Mouse (Mus musculus): ENCODE data around the gene Lmo7.

DNA sequence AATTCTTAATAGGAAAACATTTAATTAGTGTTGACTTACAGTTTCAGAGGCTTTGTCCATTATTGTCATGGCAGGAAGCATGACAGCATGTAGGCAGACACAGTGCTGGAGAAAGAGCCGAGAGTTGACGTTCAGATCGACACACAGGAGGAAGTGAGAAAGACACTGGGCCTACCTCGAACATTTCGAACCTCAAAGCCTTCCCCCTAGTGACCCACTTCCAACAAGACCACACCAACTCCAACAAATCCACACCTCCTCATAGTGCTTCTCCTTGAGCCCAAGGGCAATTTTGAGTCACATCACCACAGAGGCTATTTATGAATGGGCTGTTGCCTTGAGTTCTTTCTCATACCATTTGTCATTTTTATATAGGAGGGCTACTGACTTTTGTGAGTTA, 22.7 kb upstream of the Lmo7 start:
- no peak for TF ChIP-seq ZC3H11A (IDR thresholded peaks at IDR 0.05; ENCODE audit: borderline replicate concordance, low read depth, low read length)
- TF ChIP-seq MAFK (IDR thresholded peaks at IDR 0.05; ENCODE audit: insufficient read depth, low read depth, low read length) = no peak
- TF ChIP-seq CHD2 (IDR thresholded peaks at IDR 0.05; ENCODE audit: low read depth, low read length) = no peak
